Mouse (Mus musculus): ENCODE results near the gene Hcar1.

DNA sequence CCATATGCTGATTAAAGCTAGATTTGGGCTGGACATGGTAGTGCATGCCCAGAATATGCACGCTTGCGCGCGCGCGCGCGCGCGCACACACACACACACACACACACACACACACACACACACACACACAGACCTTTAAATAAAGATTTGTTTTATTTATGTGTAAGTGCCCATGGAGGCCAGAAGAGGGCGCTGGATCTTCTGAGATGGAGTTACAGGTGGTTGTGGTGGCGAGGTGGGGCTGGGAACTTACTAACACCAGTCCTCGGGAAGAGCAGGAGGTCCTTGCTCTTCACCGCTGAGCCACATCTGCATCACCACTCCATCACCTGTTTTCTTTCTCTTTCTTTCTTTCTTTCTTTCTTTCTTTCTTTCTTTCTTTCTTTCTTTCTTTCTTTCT lies 958 bp upstream of the Hcar1 start:
- TF ChIP-seq CTCF (IDR thresholded peaks at IDR 0.05; ENCODE audit: borderline replicate concordance, insufficient read depth, low read depth, low read length) (no peak), POLR2A (IDR thresholded peaks at IDR 0.05; ENCODE audit: borderline replicate concordance, insufficient read depth, low read length) (no peak)
